Mouse (Mus musculus): ENCODE data around the gene Ercc1.
A peak's percentile ranks its signal among the peaks of the same experiment; 100 is the strongest.

Ercc1 gene

GRCm38 (mm10) chr7:19369823-19370425 lies 25.3 kb downstream of the Ercc1 start:
- peak; percentile 93 for DNase-seq

GRCm38 (mm10) chr7:19373367-19373766 lies 28.8 kb downstream of the Ercc1 start:
- no peak for DNase-seq

GRCm38 (mm10) chr7:19375368-19375767 lies 30.8 kb downstream of the Ercc1 start:
- peak; percentile 90 for DNase-seq

GRCm38 (mm10) chr7:19376019-19376418 lies 31.4 kb downstream of the Ercc1 start:
- no peak for DNase-seq

GRCm38 (mm10) chr7:19378049-19378448 lies 33.5 kb downstream of the Ercc1 start:
- DNase-seq: no peak

GRCm38 (mm10) chr7:19381377-19382165 lies 37.0 kb downstream of the Ercc1 start, which contains the start of gene Ercc2:
TSS of gene Ercc2 (plus strand) at chr7:19382010.
- DNase-seq: peak; percentile 100

GRCm38 (mm10) chr7:19382166-19382541 lies 37.6 kb downstream of the Ercc1 start:
- no peak for DNase-seq

GRCm38 (mm10) chr7:19383708-19384107 lies 39.1 kb downstream of the Ercc1 start:
- DNase-seq: no peak

GRCm38 (mm10) chr7:19388699-19389413 lies 44.3 kb downstream of the Ercc1 start:
- DNase-seq: peak; percentile 86

- no peak for DNase-seq
Observed at GRCm38 (mm10) chr7:19394484-19394883, 49.9 kb downstream of the Ercc1 start.

GRCm38 (mm10) chr7:19399496-19400280 lies 55.1 kb downstream of the Ercc1 start:
- peak; percentile 89 for DNase-seq

- DNase-seq: no peak
Observed at GRCm38 (mm10) chr7:19400946-19401345, 56.4 kb downstream of the Ercc1 start.

- DNase-seq: peak; percentile 87
Observed at GRCm38 (mm10) chr7:19402535-19403112, 58.0 kb downstream of the Ercc1 start.

GRCm38 (mm10) chr7:19403731-19404296 lies 59.2 kb downstream of the Ercc1 start, which contains the start of gene Klc3:
TSS of gene Klc3 (minus strand) at chr7:19404104.
- peak; percentile 94 for DNase-seq

- no peak for DNase-seq
Observed at GRCm38 (mm10) chr7:19404476-19404875, 59.9 kb downstream of the Ercc1 start, which contains the start of gene Ckm. TSS of gene Ckm (plus strand) at chr7:19404776.

- peak; percentile 95 for DNase-seq
Observed at GRCm38 (mm10) chr7:19405417-19405816, 60.8 kb downstream of the Ercc1 start.
